Mouse (Mus musculus): ENCODE results near the gene Vmn2r74.

The Vmn2r74 gene

GRCm38 (mm10) chr7:85961529-85961928 lies at the start of gene Vmn2r74:
Vmn2r74 (minus strand) TSS chr7:85961629.
- DNase-seq (ENCODE audit: low spot score) = no peak

GRCm38 (mm10) chr7:86007533-86007932 lies 46.1 kb upstream of the Vmn2r74 start:
- no peak for DNase-seq (ENCODE audit: low spot score)
